Mouse (Mus musculus): ENCODE results near the gene Tcf12.

Tcf12 gene

DNA sequence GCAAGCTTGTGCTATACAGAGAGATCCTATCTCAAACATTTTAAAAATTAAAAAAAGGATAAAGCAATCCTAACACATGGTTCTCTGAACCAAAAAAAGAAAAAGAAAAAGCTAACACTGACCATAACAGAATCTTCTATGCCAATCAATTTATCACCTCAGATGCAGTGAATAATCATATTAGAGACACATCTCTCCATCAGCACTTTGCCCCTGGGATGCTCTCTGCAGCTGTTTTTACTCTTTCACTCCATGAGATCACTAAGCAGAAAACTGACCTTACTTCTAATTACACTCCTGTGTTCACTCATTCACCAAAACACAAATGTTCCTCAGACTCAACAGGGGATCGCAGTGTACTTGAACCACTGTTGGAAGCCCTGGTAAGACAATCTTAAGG is 128.8 kb downstream of the Tcf12 start:
- in situ Hi-C loops (cut with MboI, MseI): no loop called here

DNA sequence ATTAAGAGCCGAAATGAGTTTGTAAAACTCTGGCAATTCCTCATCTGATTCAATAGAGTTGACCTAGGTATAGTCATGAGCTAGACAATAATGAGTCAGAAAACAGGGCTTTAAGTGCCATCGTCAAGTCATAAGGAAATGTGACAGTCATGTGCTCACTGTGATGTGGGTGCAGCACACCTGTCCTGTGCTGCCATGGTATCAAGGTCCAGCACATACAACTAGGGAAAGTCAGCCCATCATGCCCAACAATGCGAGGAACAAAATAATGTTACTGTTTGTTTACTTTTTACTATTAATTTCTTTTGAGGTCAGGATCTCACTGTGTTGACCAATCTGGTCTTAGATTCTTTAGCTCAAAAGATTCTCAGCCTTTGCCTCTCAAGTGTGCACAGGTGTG is 130.6 kb downstream of the Tcf12 start:
- in situ Hi-C loops (cut with MboI, MseI): no loop called here

DNA sequence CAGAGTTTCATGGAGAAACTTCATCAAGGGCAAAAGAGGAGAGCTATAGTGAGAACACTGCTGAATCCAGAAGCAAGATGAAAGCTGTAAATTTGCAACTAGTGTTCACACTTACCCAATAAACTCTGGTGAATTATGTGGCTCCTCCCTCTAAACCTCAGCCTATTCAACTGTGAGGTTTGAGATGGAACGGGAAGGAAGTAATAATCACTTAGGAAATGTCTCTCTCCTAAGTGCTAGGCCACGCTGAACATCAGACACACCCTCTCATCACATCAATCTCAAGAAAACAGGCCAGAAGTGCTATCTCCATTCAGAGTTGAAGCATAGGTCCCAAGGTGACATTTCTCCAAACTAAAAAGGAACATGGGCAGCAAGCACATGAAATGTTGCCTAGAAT is 131.1 kb downstream of the Tcf12 start:
- in situ Hi-C loops (cut with MboI, MseI): no loop called here

DNA sequence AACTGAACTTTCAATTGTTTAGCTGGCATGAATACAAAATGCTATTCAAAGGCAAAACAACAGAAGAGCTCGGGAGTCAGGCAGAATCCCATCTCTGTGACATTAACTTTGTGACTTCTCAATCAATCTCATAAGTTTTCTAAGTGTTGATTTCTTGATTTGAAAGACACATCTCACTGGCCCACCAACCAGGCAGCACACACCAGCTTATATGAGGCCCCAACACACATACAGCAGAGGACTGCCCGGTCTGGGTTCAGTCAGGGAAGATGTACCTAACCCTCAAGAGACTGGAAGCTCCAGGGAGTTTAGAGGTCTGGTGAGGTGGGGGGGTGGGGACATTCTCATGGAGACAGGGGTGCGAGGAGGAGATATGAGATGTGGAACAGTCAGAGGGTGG is 132.8 kb downstream of the Tcf12 start:
- in situ Hi-C loops (cut with MboI, MseI): no loop called here

DNA sequence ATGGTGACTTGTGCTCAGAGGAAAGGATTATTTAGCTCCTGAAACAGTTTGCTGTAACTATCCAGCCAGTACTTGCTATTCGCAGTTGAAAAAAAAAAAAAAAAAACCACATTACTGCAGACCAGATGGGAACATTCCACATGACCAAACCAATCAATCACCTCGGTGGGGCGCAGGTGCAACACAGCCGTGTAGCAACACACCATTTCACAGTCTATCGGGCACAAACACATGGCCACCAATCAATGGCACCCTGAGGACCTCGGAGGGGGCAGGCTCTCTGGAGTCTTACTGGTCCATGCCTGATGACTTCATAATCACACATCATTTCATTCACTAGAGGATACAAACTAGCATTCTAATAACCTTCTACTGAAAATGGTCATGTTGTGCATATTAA is 135.6 kb downstream of the Tcf12 start:
- in situ Hi-C loops (cut with MboI, MseI): no loop called here

DNA sequence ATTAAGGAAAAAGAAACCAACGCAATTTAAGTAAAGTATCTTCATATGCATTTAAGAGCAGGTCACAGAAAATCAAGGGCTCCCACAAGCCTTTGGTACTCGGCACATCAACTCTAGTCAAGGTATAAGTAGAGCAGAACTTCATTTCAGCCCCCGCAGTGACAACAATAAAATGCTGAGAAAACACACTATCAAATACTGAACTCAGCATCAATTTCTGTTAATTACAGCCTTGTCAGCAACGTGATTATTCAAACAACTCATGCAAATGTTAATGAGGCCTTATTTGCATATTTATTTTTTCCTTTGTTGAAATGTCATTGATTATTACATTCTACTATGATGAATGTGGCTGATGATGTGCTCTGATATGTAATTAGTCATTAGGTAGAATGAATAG is 136.5 kb downstream of the Tcf12 start:
- in situ Hi-C loops (cut with MboI, MseI): no loop called here

DNA sequence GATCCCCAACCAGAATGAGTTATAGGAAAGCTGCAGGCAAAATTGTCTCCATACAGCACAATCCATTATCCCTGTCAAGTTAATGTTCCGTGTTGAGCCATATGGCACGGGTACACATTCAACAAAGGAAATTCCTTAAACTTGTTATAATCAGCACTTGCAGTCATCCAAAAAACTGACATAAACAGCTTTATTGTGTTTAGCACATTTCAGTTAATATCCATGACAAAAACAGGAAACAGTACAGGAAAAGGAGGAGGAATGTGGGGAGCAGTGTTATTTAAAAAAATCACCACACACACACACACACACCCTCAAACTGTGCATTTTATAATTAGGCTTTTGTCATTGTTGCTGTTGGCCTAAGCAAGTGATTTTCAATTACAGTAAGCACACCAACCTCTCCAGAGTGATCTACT is 137.1 kb downstream of the Tcf12 start:
- in situ Hi-C loops (cut with MboI, MseI): no loop called here

DNA sequence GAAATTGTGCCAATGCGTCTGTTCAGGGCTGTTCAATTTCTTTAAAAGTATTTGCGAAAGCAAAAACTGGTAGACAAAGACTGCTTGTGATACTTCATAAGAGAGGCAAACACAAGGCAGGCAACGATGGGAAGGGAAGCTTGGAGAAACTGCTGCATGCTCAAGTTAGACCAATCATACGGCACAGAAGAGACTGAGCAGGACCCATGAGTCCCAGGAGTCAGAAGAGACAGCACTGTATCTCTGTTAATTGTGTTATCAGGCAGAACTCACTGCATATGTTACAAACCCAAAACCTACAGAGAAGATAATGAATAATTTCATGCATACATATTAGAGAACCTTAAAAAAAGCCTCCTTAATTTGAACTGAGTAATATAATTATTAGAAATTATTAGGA is 147.6 kb downstream of the Tcf12 start:
- in situ Hi-C loops (cut with MboI, MseI): no loop called here

DNA sequence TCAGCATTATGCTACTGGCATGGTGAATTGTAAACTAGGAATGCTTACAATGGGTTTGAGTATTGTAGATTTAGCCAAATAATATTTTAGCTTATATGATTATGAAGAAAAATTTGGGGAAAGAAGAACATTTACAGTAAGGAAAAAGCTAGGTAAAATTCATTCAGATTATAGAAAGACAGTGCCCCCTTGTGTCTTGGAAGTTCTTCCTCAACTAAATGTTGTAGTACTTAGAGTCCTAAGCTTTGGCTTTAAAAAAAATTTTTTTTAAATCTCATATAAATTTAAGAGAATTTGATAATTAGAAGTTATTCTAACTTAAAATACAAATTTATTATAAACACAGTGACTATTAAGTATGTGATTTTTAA is 151.7 kb downstream of the Tcf12 start:
- in situ Hi-C loops (cut with MboI, MseI): no loop called here

DNA sequence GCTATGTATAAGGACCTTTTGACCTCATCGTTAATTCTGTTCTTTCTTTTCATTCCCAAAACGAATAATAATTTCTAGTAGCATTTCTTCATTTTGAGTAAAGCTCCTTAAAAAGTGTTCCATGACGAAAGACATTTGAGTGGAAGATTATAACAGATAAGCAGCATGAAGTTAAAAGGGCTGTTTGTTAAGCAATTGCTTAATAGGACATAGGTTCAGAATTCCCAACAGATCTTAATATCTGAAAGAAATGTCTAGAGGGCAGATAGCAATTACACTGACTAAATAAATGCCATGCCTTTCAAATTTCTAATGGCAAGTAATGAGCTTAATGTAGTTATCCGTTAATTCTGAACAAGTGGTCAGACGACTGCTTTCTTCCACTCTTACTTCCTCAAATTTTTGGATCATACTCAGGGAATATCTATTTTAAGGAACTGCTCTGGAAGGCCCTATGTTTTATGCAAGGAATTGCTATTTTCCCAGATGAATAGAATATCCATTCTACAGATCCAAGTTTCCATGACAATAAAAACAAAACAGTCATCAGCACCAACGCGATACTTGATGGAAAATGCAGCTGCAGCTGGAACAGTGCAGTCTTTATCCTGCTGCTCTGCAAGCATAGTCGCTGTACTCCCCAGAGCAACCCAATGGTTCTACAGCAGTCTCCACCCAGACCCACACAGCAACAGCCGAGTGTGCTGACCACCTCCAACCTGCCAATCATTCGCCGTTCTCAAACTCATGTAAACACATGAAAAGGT is 152.2 kb downstream of the Tcf12 start:
- in situ Hi-C loops (cut with MboI, MseI): no loop called here

DNA sequence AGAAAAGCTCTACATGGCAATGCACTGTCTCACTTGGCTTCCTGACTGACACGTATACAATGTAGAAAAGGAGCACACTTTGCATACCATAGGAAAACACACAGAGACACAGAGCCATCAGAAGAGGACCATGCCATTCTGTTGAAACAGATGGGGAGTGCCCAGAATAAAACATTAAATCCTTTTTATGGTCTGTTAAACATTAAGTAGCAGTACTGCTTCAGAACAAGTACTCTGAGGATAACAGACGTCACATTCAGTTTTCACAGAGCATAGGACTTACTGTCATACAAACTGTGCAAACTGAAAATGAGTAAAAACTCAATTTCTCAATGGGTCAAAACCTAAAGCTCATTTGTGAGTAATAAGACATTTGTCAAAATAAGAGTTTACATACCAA is 158.5 kb downstream of the Tcf12 start:
- in situ Hi-C loops (cut with MboI, MseI): no loop called here

DNA sequence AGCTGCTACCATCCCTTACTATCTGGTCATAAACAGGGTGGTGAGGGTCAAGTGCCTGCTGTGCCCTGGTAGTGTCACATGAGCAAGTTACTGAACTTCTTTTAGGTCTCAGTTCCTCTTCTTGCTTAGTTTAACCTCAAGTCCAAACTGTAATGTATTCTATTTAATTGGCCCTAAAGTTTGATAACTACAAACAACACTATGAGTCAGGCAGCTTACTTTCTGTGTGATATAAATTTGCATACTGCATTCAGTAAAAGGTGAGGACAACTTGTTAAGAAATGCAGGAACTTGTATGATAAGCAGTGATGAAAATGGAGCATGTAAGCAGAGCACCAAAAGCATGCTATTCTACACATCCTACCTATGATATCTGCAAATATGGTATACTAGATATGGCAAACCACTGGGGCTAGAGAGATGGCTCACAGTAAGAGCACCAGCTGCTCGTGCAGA is 159.0 kb downstream of the Tcf12 start:
- in situ Hi-C loops (cut with MboI, MseI): no loop called here

DNA sequence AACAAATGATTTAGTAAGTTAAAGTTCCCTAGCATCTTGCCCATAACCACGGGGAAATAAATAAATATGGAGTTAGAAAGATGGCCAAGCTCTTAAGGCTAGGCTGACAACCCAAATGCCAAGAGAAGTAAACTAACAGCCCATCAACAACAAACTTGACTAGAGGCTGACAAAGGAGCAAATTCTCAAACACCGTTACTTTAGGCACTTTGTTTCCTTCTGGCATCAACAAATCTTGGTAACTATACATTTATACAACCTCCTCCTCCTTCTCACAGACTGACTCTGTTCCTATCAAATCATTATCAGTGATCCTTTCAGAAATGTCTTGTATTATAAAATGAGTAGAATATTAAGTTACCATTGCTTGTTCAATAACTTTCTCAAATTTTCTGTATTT is 159.7 kb downstream of the Tcf12 start:
- in situ Hi-C loops (cut with MboI, MseI): no loop called here

DNA sequence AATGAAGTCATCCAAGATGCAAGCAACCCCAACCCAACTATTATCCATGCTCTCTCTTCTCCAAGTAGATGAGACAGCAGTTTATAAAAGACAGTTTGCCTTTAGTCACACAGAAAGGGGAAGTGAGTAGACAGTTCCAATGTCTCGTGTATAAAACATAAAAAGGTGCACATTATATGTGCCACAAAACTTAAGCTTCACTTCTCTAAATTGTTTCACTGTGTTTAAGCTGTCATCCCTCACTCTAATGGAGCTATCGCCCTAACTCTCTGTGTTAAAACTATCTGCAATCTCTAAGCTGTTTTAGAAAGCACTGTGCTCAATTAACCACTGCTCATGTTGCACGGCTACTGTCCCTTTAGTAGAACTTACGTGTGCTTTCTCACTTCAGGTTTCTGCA is 160.3 kb downstream of the Tcf12 start:
- in situ Hi-C loops (cut with MboI, MseI): no loop called here

DNA sequence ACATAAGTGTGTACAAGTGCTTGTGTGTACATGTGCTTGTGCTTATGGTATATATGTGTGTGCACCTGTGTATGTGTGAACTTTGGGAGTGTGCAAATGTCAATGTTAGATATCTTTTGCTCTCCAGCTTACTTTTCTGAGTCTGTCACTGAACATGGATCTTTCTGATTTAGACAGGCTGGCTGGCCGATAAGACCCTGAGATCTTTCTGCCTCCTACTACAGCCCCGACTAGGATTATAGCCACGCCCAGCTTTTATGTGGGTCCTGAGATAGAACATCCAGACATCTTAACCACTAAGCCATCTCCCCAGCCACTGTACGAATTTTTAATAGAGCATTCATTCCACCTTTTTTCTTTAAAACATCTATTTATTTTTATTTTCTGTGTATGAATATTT is 166.9 kb downstream of the Tcf12 start:
- in situ Hi-C loops (cut with MboI, MseI): loop anchor here (5.0 kb wide), 1 partner anchor 48 kb away; no protein-coding TSS in a partner anchor

DNA sequence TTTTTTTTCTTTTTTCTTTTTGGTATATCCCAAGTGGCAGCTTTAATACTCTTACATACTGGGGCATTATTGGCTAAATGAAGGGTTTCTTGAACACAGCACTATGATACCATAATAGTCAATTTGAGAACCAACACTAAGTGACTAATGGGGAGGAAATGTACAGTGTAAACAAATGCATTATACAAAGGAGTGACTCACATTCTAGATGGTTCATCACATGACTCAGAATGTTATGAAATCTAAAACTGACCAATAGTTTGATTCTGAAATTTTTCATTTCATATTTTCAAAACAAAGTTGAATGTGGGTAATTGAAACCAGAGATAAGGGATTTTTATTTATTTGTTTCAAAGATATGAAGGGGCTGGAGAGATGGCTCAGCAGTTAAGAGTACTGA is 169.2 kb downstream of the Tcf12 start:
- in situ Hi-C loops (cut with MboI, MseI): loop anchor here (5.0 kb wide), 1 partner anchor 50 kb away; no protein-coding TSS in a partner anchor

DNA sequence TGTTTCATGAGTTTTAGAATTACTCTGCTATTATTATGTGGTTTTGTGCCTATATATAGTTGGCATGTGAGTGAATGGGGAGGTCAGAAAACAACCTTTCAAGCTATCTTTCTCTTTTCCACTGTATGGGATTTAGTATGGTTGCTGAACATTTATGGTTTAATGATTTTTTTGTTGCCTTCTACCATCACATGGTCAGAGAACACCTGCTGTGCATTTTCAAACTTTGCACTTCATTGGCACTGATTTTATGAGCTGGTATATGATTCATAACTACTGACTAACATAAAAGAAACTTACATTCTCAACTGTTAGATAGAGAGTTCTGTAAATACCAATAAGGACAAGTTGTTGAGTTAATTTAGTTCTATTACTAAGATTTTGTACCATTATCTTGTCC is 171.7 kb downstream of the Tcf12 start:
- in situ Hi-C loops (cut with MboI, MseI): loop anchor here (5.0 kb wide), 1 partner anchor 52 kb away; no protein-coding TSS in a partner anchor

DNA sequence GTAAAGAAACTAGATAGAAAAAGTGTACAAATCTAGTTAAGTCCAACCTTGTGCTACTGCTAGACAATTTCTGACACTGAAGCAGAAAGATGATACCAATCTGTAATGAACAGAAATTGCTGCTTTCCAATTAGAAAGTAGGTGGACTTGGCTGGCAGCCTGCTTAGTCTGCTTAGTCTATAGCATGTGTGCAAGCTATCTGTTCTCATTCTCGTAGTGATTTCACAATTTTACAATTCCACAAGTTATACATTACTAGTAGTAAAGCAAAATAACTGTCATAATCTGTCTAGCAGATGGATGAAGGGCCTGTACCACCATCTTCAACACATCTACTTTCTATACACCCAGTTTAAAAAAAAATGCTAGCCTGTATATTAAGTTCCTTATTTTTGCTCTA is 175.5 kb downstream of the Tcf12 start:
- in situ Hi-C loops (cut with MboI, MseI): no loop called here

DNA sequence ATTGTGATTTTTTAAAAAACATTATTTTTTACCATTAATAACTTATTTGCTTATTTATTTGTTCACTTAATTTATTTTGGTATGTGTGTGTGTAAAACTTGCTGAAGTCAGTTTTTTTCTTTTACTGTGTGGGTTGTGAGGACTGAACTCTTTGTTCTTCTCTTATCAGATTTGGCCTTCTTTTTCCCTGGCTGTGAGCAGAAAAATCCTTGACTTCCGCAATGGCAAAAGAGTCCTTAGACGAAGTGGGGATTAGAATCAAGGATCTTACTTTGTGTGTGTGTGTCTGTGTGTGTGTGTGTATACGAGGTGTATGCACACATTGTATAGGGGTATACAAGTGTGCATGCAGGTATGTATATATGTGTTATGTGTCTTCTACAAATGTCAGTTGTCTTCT is 176.8 kb downstream of the Tcf12 start:
- in situ Hi-C loops (cut with MboI, MseI): loop anchor here (5.0 kb wide), 1 partner anchor 77 kb away; no protein-coding TSS in a partner anchor

DNA sequence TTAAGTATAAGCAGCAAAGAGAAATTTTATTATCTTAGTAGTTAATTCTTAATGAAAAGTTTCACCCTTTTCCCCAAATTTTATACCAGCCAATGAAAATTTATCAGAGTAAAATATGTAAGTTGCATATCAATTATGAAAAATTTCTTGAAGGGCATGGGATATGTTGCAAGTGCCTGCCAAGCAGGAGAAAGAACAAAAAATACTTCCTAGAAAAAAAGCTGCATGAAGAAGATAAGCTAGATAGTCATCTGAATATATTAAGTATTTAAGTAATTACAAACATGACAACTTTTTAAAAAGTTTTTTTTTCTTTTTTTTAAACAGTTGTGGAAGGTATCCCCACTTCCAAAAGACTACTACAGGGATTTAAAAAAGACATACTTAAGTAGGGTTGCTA is 179.7 kb downstream of the Tcf12 start:
- in situ Hi-C loops (cut with MboI, MseI): loop anchor here (5.0 kb wide), 1 partner anchor 80 kb away; no protein-coding TSS in a partner anchor

DNA sequence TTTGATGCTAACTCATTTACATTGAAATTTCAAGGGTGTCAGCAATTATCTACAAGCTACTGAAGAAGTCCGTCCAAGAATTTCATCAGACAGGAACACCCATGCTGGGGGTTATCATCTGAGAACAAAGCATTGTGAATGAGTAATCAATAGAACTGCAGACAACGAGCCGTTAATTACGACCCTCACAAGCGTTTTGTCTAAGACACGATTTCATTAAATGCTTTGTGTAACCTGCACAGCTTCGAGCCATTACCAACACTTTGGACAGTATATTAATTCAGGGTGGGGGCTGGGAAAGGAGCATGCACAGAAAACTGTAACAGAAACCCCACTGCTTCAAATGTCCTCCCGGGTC is 180.3 kb downstream of the Tcf12 start:
- in situ Hi-C loops (cut with MboI, MseI): loop anchor here (5.0 kb wide), 1 partner anchor 81 kb away; no protein-coding TSS in a partner anchor

DNA sequence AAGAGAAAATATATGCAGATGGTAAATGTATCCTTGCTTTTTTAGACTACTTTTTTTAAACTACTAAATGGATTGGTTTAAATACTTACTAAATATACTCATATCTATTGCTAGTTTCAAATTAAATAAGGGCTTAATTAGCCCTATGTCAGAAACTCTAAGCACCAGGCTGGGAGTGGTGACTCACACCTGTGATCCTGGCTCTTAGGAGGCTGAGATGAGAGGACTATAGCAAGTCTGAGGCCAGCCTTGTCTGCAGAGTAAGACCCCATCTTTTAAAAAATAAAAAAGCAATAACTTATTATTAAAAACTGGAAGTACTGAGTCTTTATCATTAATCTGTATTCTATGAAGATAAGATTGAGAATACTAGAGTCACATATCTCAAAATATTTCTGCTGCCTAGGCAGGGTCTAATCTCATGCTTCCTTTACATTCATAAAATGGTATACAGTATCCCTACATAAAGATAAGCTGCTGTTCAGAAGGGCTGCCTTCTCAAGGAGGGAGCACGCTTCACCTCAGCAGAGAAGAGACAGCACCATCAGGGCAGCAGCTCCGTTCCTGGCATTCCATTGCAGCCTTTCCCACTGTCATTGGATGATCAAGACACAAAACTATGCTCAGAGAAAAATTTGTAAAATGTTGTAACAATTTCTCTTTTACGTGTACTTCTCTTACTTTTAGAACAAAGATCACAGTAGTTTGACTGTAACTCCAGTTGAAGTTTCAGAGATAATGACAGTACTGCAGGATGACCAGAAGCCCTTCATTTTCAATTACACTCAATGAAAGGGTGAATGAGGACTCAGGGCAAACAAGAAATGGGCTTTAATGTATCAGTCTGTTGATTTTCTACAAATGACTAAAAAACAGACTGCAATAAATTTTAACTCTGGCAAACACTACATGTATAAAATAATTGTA is 181.0 kb downstream of the Tcf12 start:
- in situ Hi-C loops (cut with MboI, MseI): loop anchor here (5.0 kb wide), 1 partner anchor 82 kb away; no protein-coding TSS in a partner anchor

DNA sequence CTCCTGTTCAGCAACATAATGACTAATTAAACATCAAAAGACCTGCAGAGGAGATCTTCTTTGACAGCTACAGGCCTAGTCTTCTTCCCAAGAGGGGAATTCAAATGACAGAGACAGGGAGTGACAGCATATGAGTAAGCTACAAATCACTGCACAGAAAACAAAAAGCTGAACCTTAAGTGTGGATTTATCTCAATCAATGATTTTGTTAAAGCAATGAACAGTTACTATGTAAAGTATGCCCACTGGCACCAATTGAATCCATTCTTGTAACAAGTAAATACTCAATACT is 195.1 kb downstream of the Tcf12 start:
- in situ Hi-C loops (cut with MboI, MseI): no loop called here
